Mouse (Mus musculus): Measurements from ENCODE around the gene Ccdc88c. TPM values are rescaled to one million over a fixed set of nuclear protein-coding genes. Genes with fewer than 3 reads are reported as not detected.

Gene Ccdc88c
- polyA plus RNA-seq, 1 experiment from 2014 or later = 13.3 TPM

GRCm38 (mm10) chr12:101013078-101013665 lies 15.7 kb downstream of the Ccdc88c start:
- Histone ChIP-seq H3K36me3 (replicated peaks; ENCODE audit: control insufficient read depth, insufficient read depth) (no peaks in the 10 kb centered on the region), H3K4me2 (replicated peaks) (no peak overlapping the region), H3K4me1 (replicated peaks; ENCODE audit: control insufficient read depth, insufficient read depth, low read length) (peaks cover 40% of the 10 kb centered on the region), H3K4me3 (replicated peaks; ENCODE audit: low read length) (no peak overlapping the region), H3K9me3 (ENCODE audit: control insufficient read depth, low read length) (no peaks in the 10 kb centered on the region), H3K27me3 (ENCODE audit: control insufficient read depth, insufficient read depth, low read length) (no peaks in the 10 kb centered on the region), H3K27ac (no peak overlapping the region), H3K9ac (no peak overlapping the region)
- DNase-seq (ENCODE audit: low spot score) (no peak), ATAC-seq (ENCODE audit: low FRiP score) (no peak)
- WGBS = 45% methylated on average over 8 of the region's 8 CpGs

- Histone ChIP-seq H3K36me3 (replicated peaks; ENCODE audit: control insufficient read depth, insufficient read depth) (no peaks in the 10 kb centered on the region), H3K4me3 (replicated peaks; ENCODE audit: low read length) (no peak overlapping the region), H3K4me1 (replicated peaks; ENCODE audit: control insufficient read depth, insufficient read depth, low read length) (peaks cover 40% of the 10 kb centered on the region), H3K27me3 (ENCODE audit: control insufficient read depth, insufficient read depth, low read length) (no peaks in the 10 kb centered on the region), H3K9ac (no peak overlapping the region), H3K4me2 (replicated peaks) (no peak overlapping the region), H3K9me3 (ENCODE audit: control insufficient read depth, low read length) (no peaks in the 10 kb centered on the region), H3K27ac (no peak overlapping the region)
- no peak for DNase-seq (ENCODE audit: low spot score)
- ATAC-seq (ENCODE audit: low FRiP score) = no peak
- WGBS = 45% methylated on average over 17 of the region's 17 CpGs
Measured at GRCm38 (mm10) chr12:101012197-101013077, 16.4 kb downstream of the Ccdc88c start.

- DNase-seq (ENCODE audit: low spot score) (no peak), ATAC-seq (ENCODE audit: low FRiP score) (no peak)
- Histone ChIP-seq H3K27ac (no peak overlapping the region), H3K4me2 (replicated peaks) (no peak overlapping the region), H3K9ac (no peak overlapping the region), H3K4me3 (replicated peaks; ENCODE audit: low read length) (no peak overlapping the region), H3K4me1 (replicated peaks; ENCODE audit: control insufficient read depth, insufficient read depth, low read length) (peaks cover 27% of the 10 kb centered on the region), H3K36me3 (replicated peaks; ENCODE audit: control insufficient read depth, insufficient read depth) (no peaks in the 10 kb centered on the region), H3K27me3 (ENCODE audit: control insufficient read depth, insufficient read depth, low read length) (no peaks in the 10 kb centered on the region), H3K9me3 (ENCODE audit: control insufficient read depth, low read length) (no peaks in the 10 kb centered on the region)
- 90% methylated on average over 7 of the region's 7 CpGs for WGBS
Measured at GRCm38 (mm10) chr12:101011017-101011416, 17.8 kb downstream of the Ccdc88c start.

GRCm38 (mm10) chr12:101010148-101010920 lies 18.5 kb downstream of the Ccdc88c start:
- Histone ChIP-seq H3K27ac (no peak overlapping the region), H3K9ac (no peak overlapping the region), H3K4me2 (replicated peaks) (no peak overlapping the region), H3K9me3 (ENCODE audit: control insufficient read depth, low read length) (no peaks in the 10 kb centered on the region), H3K4me1 (replicated peaks; ENCODE audit: control insufficient read depth, insufficient read depth, low read length) (peaks cover 24% of the 10 kb centered on the region), H3K36me3 (replicated peaks; ENCODE audit: control insufficient read depth, insufficient read depth) (no peaks in the 10 kb centered on the region), H3K27me3 (ENCODE audit: control insufficient read depth, insufficient read depth, low read length) (no peaks in the 10 kb centered on the region), H3K4me3 (replicated peaks; ENCODE audit: low read length) (no peak overlapping the region)
- DNase-seq (ENCODE audit: low spot score) (no peak), ATAC-seq (ENCODE audit: low FRiP score) (no peak)
- 73% methylated on average over 10 of the region's 10 CpGs for WGBS

GRCm38 (mm10) chr12:101009225-101009624 lies 19.6 kb downstream of the Ccdc88c start:
- Histone ChIP-seq H3K4me3 (replicated peaks; ENCODE audit: low read length) (no peak overlapping the region), H3K36me3 (replicated peaks; ENCODE audit: control insufficient read depth, insufficient read depth) (no peaks in the 10 kb centered on the region), H3K27ac (no peak overlapping the region), H3K4me2 (replicated peaks) (no peak overlapping the region), H3K9me3 (ENCODE audit: control insufficient read depth, low read length) (no peaks in the 10 kb centered on the region), H3K4me1 (replicated peaks; ENCODE audit: control insufficient read depth, insufficient read depth, low read length) (peaks cover 28% of the 10 kb centered on the region), H3K27me3 (ENCODE audit: control insufficient read depth, insufficient read depth, low read length) (no peaks in the 10 kb centered on the region), H3K9ac (no peak overlapping the region)
- no peak for ATAC-seq (ENCODE audit: low FRiP score)
- DNase-seq (ENCODE audit: low spot score) = no peak
- WGBS = 85% methylated on average over 4 of the region's 4 CpGs

GRCm38 (mm10) chr12:101008648-101009047 lies 20.2 kb downstream of the Ccdc88c start:
- WGBS = 30% methylated on average over 4 of the region's 4 CpGs
- H3K4me2 ChIP-seq (replicated peaks) = no peak overlapping the region
- no peaks in the 10 kb centered on the region for H3K36me3 ChIP-seq (replicated peaks; ENCODE audit: control insufficient read depth, insufficient read depth)
- H3K9ac ChIP-seq = no peak overlapping the region
- ATAC-seq (ENCODE audit: low FRiP score) (no peak), DNase-seq (ENCODE audit: low spot score) (no peak)
- no peaks in the 10 kb centered on the region for H3K9me3 ChIP-seq (ENCODE audit: control insufficient read depth, low read length)
- H3K27me3 ChIP-seq (ENCODE audit: control insufficient read depth, insufficient read depth, low read length) = no peaks in the 10 kb centered on the region
- no peak overlapping the region for H3K27ac ChIP-seq
- peaks cover 31% of the 10 kb centered on the region for H3K4me1 ChIP-seq (replicated peaks; ENCODE audit: control insufficient read depth, insufficient read depth, low read length)
- H3K4me3 ChIP-seq (replicated peaks; ENCODE audit: low read length) = no peak overlapping the region

- no peak overlapping the region for H3K4me2 ChIP-seq (replicated peaks)
- H3K9ac ChIP-seq = no peak overlapping the region
- no peaks in the 10 kb centered on the region for H3K36me3 ChIP-seq (replicated peaks; ENCODE audit: control insufficient read depth, insufficient read depth)
- ATAC-seq (ENCODE audit: low FRiP score) (no peak), DNase-seq (ENCODE audit: low spot score) (no peak)
- H3K9me3 ChIP-seq (ENCODE audit: control insufficient read depth, low read length) = no peaks in the 10 kb centered on the region
- H3K27ac ChIP-seq = no peak overlapping the region; the same call in 1 of the 2 replicates
- no peaks in the 10 kb centered on the region for H3K27me3 ChIP-seq (ENCODE audit: control insufficient read depth, insufficient read depth, low read length)
- H3K4me1 ChIP-seq (replicated peaks; ENCODE audit: control insufficient read depth, insufficient read depth, low read length) = peaks cover 27% of the 10 kb centered on the region
- 31% methylated on average over 10 of the region's 10 CpGs for WGBS
- no peak overlapping the region for H3K4me3 ChIP-seq (replicated peaks; ENCODE audit: low read length)
Measured at GRCm38 (mm10) chr12:101007968-101008481, 20.8 kb downstream of the Ccdc88c start.

- no peaks in the 10 kb centered on the region for H3K27me3 ChIP-seq (ENCODE audit: control insufficient read depth, insufficient read depth, low read length)
- no peak overlapping the region; the same call in 1 of the 2 replicates for H3K27ac ChIP-seq
- WGBS = 81% methylated on average over 9 of the region's 9 CpGs
- no peak overlapping the region for H3K4me2 ChIP-seq (replicated peaks)
- ATAC-seq (ENCODE audit: low FRiP score) (no peak), DNase-seq (ENCODE audit: low spot score) (no peak)
- no peaks in the 10 kb centered on the region for H3K9me3 ChIP-seq (ENCODE audit: control insufficient read depth, low read length)
- no peak overlapping the region for H3K9ac ChIP-seq
- H3K36me3 ChIP-seq (replicated peaks; ENCODE audit: control insufficient read depth, insufficient read depth) = no peaks in the 10 kb centered on the region
- peaks cover 22% of the 10 kb centered on the region for H3K4me1 ChIP-seq (replicated peaks; ENCODE audit: control insufficient read depth, insufficient read depth, low read length)
- H3K4me3 ChIP-seq (replicated peaks; ENCODE audit: low read length) = no peak overlapping the region
Measured at GRCm38 (mm10) chr12:101007427-101007826, 21.4 kb downstream of the Ccdc88c start.
